Mouse (Mus musculus) heart, embryonic 14.5 days (tissue): ENCODE measurements around the gene Atf6. TPM values are rescaled to one million over a fixed set of nuclear protein-coding genes. Genes with fewer than 3 reads are reported as not detected.

Source experiments
- ATAC-seq: fragments of 200-750 bp; cut with Nextera tagmentation; 2 replicates; pipeline ENCODE4 v1.8.0; 2017; ENCODE audit warnings: low read depth, moderate TSS enrichment; ENCODE audit not compliant: insufficient number of reproducible peaks, insufficient read depth, low FRiP score
- H3K27ac ChIP-seq, 2 experiments: fragments of 200-500 bp in 1 of 2; fragments of 300-500 bp in 1 of 2; sonication (generic) in 1 of 2; replicated peaks in 1 of 2; 2 replicates each; pipeline ENCODE4 v1.5.1; 2012 to 2014; ENCODE audit warnings: low read depth in 2 of 2, low read length in 2 of 2, control low read depth in 1 of 2, mild to moderate bottlenecking in 1 of 2, mixed read lengths in 1 of 2; ENCODE audit not compliant: control insufficient read depth in 1 of 2, insufficient read depth in 1 of 2
- H3K27me3 ChIP-seq: fragments of 300-500 bp; sonication (generic); 2 replicates; pipeline ENCODE4 v1.6.1; 2014; ENCODE audit warnings: mild to moderate bottlenecking, low read length, control low read depth; ENCODE audit not compliant: control insufficient read depth, insufficient read depth
- H3K36me3 ChIP-seq: fragments of 300-500 bp; sonication (generic); 2 replicates; pipeline ENCODE4 v1.6.1; 2014; ENCODE audit warnings: mild to moderate bottlenecking, control low read depth, low read length, mixed read lengths; ENCODE audit not compliant: control insufficient read depth, insufficient read depth
- H3K4me1 ChIP-seq, 2 experiments: fragments of 200-500 bp in 1 of 2; fragments of 300-500 bp in 1 of 2; sonication (generic) in 1 of 2; 2 replicates each; pipeline ENCODE4 v1.6.1; 2012 to 2014; ENCODE audit warnings: low read length in 2 of 2, control low read depth in 1 of 2, mixed read lengths in 1 of 2; ENCODE audit not compliant: control insufficient read depth in 2 of 2, insufficient read depth in 2 of 2
- H3K4me2 ChIP-seq: fragments of 300-500 bp; sonication (generic); 2 replicates; pipeline ENCODE4 v1.6.1; 2014; ENCODE audit warnings: mild to moderate bottlenecking, low read length
- H3K4me3 ChIP-seq, 2 experiments: fragments of 200-500 bp in 1 of 2; fragments of 300-500 bp in 1 of 2; sonication (generic) in 1 of 2; 2 replicates each; pipeline ENCODE4 v1.5.1; 2012 to 2014; ENCODE audit warnings: low read length in 2 of 2, mild to moderate bottlenecking in 2 of 2, control low read depth in 1 of 2, low read depth in 1 of 2, moderate library complexity in 1 of 2; ENCODE audit not compliant: control insufficient read depth in 1 of 2, insufficient read depth in 1 of 2
- H3K9ac ChIP-seq: fragments of 300-500 bp; sonication (generic); 2 replicates; pipeline ENCODE4 v1.6.1; 2014; ENCODE audit warnings: mild to moderate bottlenecking, low read length
- H3K9me3 ChIP-seq: fragments of 300-500 bp; sonication (generic); 2 replicates; pipeline ENCODE4 v1.6.1; 2016; ENCODE audit warnings: low read length, control low read depth; ENCODE audit not compliant: control insufficient read depth
- WGBS: fragments of 180-500 bp; shearing (Covaris S2); extraction: QIAGEN DNeasy Blood & Tissue Kit; methylation state at CpG from one replicate; pipeline ENCODE4 v1.1.7; 2014; 5-methylcytosine and 5-hydroxymethylcytosine counted together
- polyA plus RNA-seq: library from polyadenylated mRNA; unstranded; fragments of >200 nt; fragmentation: Nextera tagmentation; extraction: Ambion mirVana; gene quantifications from 2 replicates; pipeline ENCODE4 v1.2.1, GENCODE M21; 2014

Gene Atf6
- polyA plus RNA-seq, 1 experiment from 2014 or later: 14.4 TPM

DNA sequence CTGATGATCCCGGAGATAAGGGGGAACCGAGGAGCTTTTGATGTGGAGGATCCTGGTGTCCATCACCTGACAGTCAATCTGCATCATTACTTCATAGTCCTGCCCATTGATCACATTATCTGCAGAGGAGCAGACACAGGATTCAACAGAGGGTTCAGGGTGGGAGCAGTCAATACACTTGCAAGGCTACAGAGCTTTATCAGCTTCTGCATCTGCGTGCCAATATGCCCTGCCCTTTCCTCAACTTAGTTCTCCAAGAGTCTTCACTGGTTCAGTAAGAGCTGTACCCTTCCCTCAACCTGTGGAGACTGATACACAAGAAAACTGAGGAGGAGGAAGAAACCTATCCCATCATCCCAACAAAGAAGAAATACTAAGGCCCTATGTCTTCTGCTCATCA lies 157.6 kb downstream of the Atf6 start:
- H3K27me3 ChIP-seq: no peaks in the 10 kb centered on the region
- H3K36me3 ChIP-seq: peaks cover 17% of the 10 kb centered on the region
- H3K4me1 ChIP-seq: peaks cover 2 to 5% of the 10 kb centered on the region in 2 experiments; a peak in 3 of 4 replicates
- no peak overlapping the region for H3K27ac ChIP-seq
- no peak overlapping the region for H3K9ac ChIP-seq
- 85% methylated on average over 3 of the region's 3 CpGs for WGBS
- H3K9me3 ChIP-seq: no peaks in the 10 kb centered on the region
- H3K4me2 ChIP-seq: no peak overlapping the region
- no peak for ATAC-seq
- H3K4me3 ChIP-seq: no peak overlapping the region

DNA sequence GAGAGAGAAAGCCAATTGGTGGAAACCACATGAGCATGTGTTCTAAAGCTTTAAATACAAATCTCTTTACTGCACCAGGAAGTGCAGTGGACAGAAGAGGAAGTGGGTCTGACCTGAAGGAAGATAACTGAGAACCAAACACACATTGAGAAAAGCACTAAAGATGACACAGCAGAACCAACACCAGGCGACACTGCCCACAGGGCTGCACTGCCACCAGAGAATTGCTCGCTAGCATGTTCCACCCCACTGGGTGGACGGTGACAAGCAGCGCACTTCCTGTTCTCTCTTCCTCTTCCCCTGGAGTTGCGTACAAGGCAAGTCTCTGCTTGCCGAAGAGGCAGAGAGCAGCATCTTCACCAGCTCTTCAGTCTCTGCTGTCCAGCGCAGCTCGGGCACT lies 158.1 kb downstream of the Atf6 start:
- peaks cover 17% of the 10 kb centered on the region for H3K36me3 ChIP-seq
- WGBS: 81% methylated on average over 8 of the region's 8 CpGs
- no peak overlapping the region for H3K9ac ChIP-seq
- H3K4me3 ChIP-seq: no peak overlapping the region
- no peaks in the 10 kb centered on the region for H3K27me3 ChIP-seq
- H3K4me1 ChIP-seq: peaks cover 2 to 7% of the 10 kb centered on the region in 2 experiments; a peak in 3 of 4 replicates
- H3K9me3 ChIP-seq: no peaks in the 10 kb centered on the region
- ATAC-seq: no peak
- H3K4me2 ChIP-seq: no peak overlapping the region
- H3K27ac ChIP-seq: no peak overlapping the region

DNA sequence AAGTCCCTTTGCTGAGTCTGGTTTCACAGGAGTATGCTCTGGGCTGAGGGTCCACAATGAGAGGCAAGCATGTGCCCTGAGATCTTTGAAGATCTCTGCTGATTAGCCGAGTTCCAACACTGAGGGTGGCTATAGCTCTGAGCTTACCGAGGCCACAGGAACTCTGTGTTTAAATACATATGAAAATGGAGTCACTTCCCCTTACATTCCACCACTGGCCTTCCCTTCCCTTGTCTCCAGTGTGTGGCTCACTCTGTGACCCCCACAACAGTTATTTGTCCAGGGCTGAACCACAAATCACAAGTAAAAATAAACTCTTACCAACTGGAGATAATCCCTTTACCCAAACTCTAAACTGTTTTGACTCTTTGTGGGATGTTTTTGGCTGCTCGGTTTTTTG lies 158.5 kb downstream of the Atf6 start:
- H3K4me3 ChIP-seq: no peak overlapping the region
- no peak overlapping the region for H3K4me2 ChIP-seq

DNA sequence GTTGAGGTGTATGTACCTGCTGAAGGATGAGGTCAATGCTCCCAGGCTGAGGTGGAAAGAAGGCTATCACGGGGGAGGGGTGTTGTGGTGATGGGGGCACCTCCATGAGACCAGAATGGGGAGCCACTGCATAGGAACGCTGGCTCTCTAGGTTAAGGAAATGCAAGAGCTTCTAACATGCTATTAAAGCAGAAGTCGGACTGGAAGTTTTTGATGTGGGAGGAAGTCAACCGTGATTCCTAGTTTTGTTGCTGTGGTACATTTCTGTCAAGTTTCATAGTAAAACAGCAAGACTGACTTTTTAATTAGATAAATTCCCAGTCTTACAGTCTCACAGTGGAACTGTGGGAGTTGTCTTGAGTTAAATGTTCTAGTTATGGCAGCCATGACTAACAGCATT lies 161.5 kb downstream of the Atf6 start:
- no peak for ATAC-seq
- peaks cover 17% of the 10 kb centered on the region for H3K36me3 ChIP-seq
- no peaks in the 10 kb centered on the region for H3K27me3 ChIP-seq
- H3K4me1 ChIP-seq: peaks cover 2 to 7% of the 10 kb centered on the region in 2 experiments; a peak in 3 of 4 replicates
- no peak overlapping the region for H3K4me3 ChIP-seq
- 89% methylated on average over 4 of the region's 4 CpGs for WGBS
- H3K4me2 ChIP-seq: no peak overlapping the region
- no peak overlapping the region for H3K9ac ChIP-seq
- H3K9me3 ChIP-seq: no peaks in the 10 kb centered on the region
- no peak overlapping the region for H3K27ac ChIP-seq

More for the DNA sequence above, 158.5 kb downstream of the Atf6 start:
- no peak overlapping the region for H3K9ac ChIP-seq
- H3K27ac ChIP-seq: peak overlapping the region in 1 of 2 experiments; percentile 44; a peak in 2 of 4 replicates
- no peak for ATAC-seq
- no peaks in the 10 kb centered on the region for H3K9me3 ChIP-seq
- H3K4me1 ChIP-seq: peaks cover 2 to 7% of the 10 kb centered on the region in 2 experiments; a peak in 3 of 4 replicates
- peaks cover 17% of the 10 kb centered on the region for H3K36me3 ChIP-seq
- H3K27me3 ChIP-seq: no peaks in the 10 kb centered on the region
- WGBS: 74% methylated on average over 3 of the region's 3 CpGs

GRCm38 (mm10) chr1:170704911-170705594 lies 162.5 kb downstream of the Atf6 start:
- Histone ChIP-seq H3K9me3 (no peaks in the 10 kb centered on the region), H3K9ac (no peak overlapping the region), H3K27ac (no peak overlapping the region), H3K4me1 (peaks cover 2 to 7% of the 10 kb centered on the region in 2 experiments; a peak in 3 of 4 replicates), H3K36me3 (peaks cover 17% of the 10 kb centered on the region), H3K4me2 (no peak overlapping the region), H3K4me3 (no peak overlapping the region), H3K27me3 (no peaks in the 10 kb centered on the region)
- no peak for ATAC-seq
- 60% methylated on average over 4 of the region's 4 CpGs for WGBS

- WGBS: 94% methylated on average over 6 of the region's 6 CpGs
- Histone ChIP-seq H3K4me1 (peaks cover 2 to 11% of the 10 kb centered on the region in 2 experiments; a peak in 3 of 4 replicates), H3K4me2 (no peak overlapping the region), H3K27ac (no peak overlapping the region), H3K9me3 (no peaks in the 10 kb centered on the region), H3K4me3 (no peak overlapping the region), H3K9ac (no peak overlapping the region), H3K36me3 (peaks cover 10% of the 10 kb centered on the region; the same call in 1 of the 2 replicates), H3K27me3 (no peaks in the 10 kb centered on the region)
- ATAC-seq: no peak
These were observed 163.5 kb downstream of the Atf6 start for GRCm38 (mm10) chr1:170704103-170704502.

DNA sequence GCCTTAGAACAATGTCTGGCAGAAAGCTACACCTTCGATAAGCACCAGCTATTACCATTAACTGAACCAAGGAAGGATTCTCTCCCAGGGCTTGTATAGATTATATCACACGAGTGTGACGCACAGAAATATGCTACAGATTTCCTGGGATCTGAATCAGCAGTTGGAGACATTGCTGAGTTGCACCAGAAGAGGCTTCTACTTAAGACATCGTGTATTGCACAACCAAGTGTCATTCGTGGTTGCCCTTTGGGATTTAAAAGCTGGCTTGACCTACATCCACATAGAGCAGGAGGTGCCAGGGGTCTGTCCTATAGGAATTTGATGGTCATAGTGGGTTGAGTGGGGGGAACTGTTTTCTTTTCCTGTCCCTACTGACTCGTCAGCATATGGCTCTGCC lies 164.6 kb downstream of the Atf6 start:
- Histone ChIP-seq H3K4me3 (no peak overlapping the region), H3K4me1 (peaks cover 3 to 7% of the 10 kb centered on the region in 2 experiments; a peak in 3 of 4 replicates), H3K9ac (no peak overlapping the region), H3K36me3 (0 out of 2 replicates have a peak, but pooled peaks cover 3% of the 10 kb centered on the region), H3K9me3 (no peaks in the 10 kb centered on the region), H3K27me3 (no peaks in the 10 kb centered on the region), H3K27ac (no peak overlapping the region), H3K4me2 (no peak overlapping the region)
- no peak for ATAC-seq
- WGBS: 89% methylated on average over 6 of the region's 6 CpGs
